Mouse (Mus musculus): ENCODE measurements around the gene Dbx1.

DNA sequence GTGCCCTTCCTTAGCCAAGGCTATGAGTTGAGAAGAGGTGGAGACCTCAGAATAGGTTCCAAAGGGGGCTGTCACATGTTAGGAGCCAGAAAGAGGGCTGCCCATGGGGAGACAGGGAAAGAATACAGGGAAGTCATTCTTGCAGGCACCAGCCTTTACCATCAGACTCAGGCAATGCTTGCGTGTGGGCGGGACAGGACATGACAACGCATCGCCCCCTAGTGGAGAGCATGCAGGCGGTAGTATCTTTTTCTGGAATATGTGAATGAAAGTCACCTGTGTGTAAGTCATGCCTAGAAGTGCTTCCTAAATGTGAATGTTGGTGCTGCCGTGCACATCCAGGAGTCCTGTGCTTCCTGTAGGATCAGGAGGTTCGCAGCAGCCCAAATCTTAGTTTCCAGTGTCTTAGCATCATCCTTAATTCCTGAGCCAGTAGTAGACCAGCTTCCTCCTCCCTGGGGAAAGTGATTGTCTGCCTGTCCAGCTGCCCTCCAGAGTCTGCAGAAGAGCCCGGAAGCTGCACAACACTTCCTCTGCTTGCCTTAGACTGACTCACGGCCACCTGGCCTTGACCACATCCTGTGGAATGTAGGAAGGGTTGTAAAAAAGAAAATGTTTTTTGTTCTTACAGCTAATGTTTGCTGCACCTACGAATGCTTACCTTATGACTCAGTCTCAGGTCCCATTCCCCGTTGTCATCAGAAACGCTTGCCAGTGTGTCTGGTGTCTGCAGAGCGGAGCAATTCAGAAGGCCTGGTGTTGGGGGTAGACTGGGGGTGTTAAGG lies 35.3 kb downstream of the Dbx1 start:
- TF ChIP-seq CTCF (IDR thresholded peaks at IDR 0.05; ENCODE audit: control insufficient read depth, insufficient read depth, insufficient read length) (peak; percentile 72), CEBPB (IDR thresholded peaks at IDR 0.05; ENCODE audit: low read depth) (no peak), USF1 (IDR thresholded peaks at IDR 0.05; ENCODE audit: low read depth) (no peak), MYOG (IDR thresholded peaks at IDR 0.05; ENCODE audit: control insufficient read depth, extremely low read depth, insufficient read length) (no peak)
